Mouse (Mus musculus): ENCODE data around the gene 2700097O09Rik. TPM values are rescaled to one million over a fixed set of nuclear protein-coding genes. Genes with fewer than 3 reads are reported as not detected.

2700097O09Rik gene
- total and polyA plus RNA-seq, 3 experiments: 14.6 to 18.3 TPM; not detected in 1

DNA sequence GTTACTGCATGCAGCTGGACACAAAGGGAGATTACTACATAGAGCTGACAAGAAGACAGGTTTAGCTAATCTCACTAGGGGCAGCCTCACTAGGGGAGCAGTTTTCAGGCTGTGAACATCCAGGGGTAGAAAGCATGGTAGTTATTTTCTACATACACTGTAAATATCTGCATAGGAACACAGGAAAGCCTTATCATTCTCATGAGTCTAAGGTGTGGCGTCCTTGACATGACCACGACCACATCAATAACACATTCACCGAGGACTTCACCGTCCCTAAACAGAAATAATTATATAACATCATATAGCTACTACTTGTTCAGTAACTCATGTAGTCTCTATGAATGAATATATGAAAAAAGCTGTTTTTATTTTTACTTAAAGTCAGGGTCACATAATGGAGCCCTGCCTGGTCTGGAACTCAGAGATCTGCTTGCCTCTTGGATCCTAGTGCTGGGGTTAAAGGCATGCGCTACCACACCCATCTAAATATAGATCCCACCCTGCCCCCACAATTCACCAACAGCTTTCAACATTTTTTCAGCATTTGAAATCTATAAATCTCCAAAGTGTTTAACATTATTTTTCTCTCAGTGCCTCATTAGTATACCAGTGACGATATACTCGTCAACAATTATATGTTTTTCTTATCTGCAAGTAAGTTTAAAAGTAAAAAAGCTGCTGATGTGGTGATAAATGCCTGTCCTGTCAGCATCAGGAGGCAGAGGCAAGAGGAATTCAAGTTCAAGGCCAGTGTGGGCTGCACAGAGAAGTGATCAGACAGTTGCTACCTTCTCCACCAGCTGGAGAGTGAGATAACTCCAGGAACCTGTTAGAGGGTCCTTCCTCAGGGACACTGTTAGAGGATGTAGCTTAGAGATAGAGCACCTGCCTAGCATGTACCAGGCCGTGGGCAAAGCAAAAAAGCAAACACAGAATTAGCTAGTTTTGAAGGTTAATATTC lies 28.4 kb downstream of the 2700097O09Rik start:
- TF ChIP-seq BHLHE40 (IDR thresholded peaks at IDR 0.05; ENCODE audit: borderline replicate concordance, low read depth, low read length) (peak; percentile 34; the same call in 1 of the 2 replicates), RAD21 (IDR thresholded peaks at IDR 0.05; ENCODE audit: low read depth, low read length) (no peak), MEF2A (IDR thresholded peaks at IDR 0.05; ENCODE audit: extremely low read depth, insufficient replicate concordance, low read depth, low read length, poor library complexity, severe bottlenecking) (peak; percentile 87; the same call in 1 of the 2 replicates), TCF12 (IDR thresholded peaks at IDR 0.05; ENCODE audit: low read depth, low read length) (peak; percentile 99), POLR2A (IDR thresholded peaks at IDR 0.05; ENCODE audit: control insufficient read depth in 1 of 2, insufficient read depth in 1 of 2, low read depth in 1 of 2, low read length in 2 of 2, poor library complexity in 1 of 2) (no peak), KAT2A (conservative IDR thresholded peaks at IDR 0.05; ENCODE audit: low read depth, low read length) (0 out of 2 replicates have a peak, but pooled peaks have one; percentile 30), HCFC1 (IDR thresholded peaks at IDR 0.05; ENCODE audit: low read depth, low read length) (peak; percentile 44; the same call in 1 of the 2 replicates), EP300 (IDR thresholded peaks at IDR 0.05; ENCODE audit: low read depth in 1 of 2, low read length in 2 of 2) (peak; percentile 87 to 96), NRF1 (IDR thresholded peaks at IDR 0.05; ENCODE audit: insufficient read depth, low read depth, low read length, poor library complexity, severe bottlenecking) (0 out of 2 replicates have a peak, but pooled peaks have one; percentile 27), ZKSCAN1 (IDR thresholded peaks at IDR 0.05; ENCODE audit: low read depth, low read length) (peak; percentile 11; the same call in 1 of the 2 replicates), ZNF384 (IDR thresholded peaks at IDR 0.05; ENCODE audit: low read depth, low read length) (peak; percentile 72), MAFK (IDR thresholded peaks at IDR 0.05; ENCODE audit: borderline replicate concordance, low read depth, low read length) (0 out of 2 replicates have a peak, but pooled peaks have one; percentile 29), ZC3H11A (IDR thresholded peaks at IDR 0.05; ENCODE audit: low read depth, low read length) (no peak), GATA1 (IDR thresholded peaks at IDR 0.05; ENCODE audit: low read depth, low read length) (peak; percentile 95), ELF1 (IDR thresholded peaks at IDR 0.05; ENCODE audit: low read depth, low read length) (peak; percentile 23; the same call in 1 of the 2 replicates), JUND (IDR thresholded peaks at IDR 0.05; ENCODE audit: low read depth, low read length) (0 out of 2 replicates have a peak, but pooled peaks have one; percentile 25), CHD1 (IDR thresholded peaks at IDR 0.05; ENCODE audit: low read depth, low read length) (0 out of 2 replicates have a peak, but pooled peaks have one; percentile 68), SMC3 (IDR thresholded peaks at IDR 0.05; ENCODE audit: low read depth, low read length) (no peak; the same call in 1 of the 2 replicates), UBTF (IDR thresholded peaks at IDR 0.05; ENCODE audit: borderline replicate concordance, insufficient read depth, low read depth, low read length) (no peak), TBP (IDR thresholded peaks at IDR 0.05; ENCODE audit: low read depth, low read length) (0 out of 2 replicates have a peak, but pooled peaks have one; percentile 30), MXI1 (IDR thresholded peaks at IDR 0.05; ENCODE audit: low read depth, low read length) (peak; percentile 40; the same call in 1 of the 2 replicates), MAX (IDR thresholded peaks at IDR 0.05; ENCODE audit: low read length) (0 out of 2 replicates have a peak, but pooled peaks have one; percentile 4), ETS1 (IDR thresholded peaks at IDR 0.05; ENCODE audit: low read depth, low read length) (peak; percentile 96), POLR2AphosphoS5 (IDR thresholded peaks at IDR 0.05; ENCODE audit: borderline replicate concordance, low read depth, low read length) (no peak), CHD2 (IDR thresholded peaks at IDR 0.05; ENCODE audit: low read length) (peak; percentile 19; the same call in 1 of the 2 replicates), USF1 (IDR thresholded peaks at IDR 0.05; ENCODE audit: low read depth, low read length) (no peak), SIN3A (IDR thresholded peaks at IDR 0.05; ENCODE audit: low read length) (peak; percentile 72), TAL1 (IDR thresholded peaks at IDR 0.05; ENCODE audit: low read length) (peak; percentile 97), GABPA (IDR thresholded peaks at IDR 0.05; ENCODE audit: low read depth, low read length) (no peak), MYC (IDR thresholded peaks at IDR 0.05; ENCODE audit: low read depth, low read length) (peak; percentile 59; the same call in 1 of the 2 replicates), MYB (IDR thresholded peaks at IDR 0.05; ENCODE audit: low read depth, low read length) (peak; percentile 88), RCOR1 (IDR thresholded peaks at IDR 0.05; ENCODE audit: low read depth, low read length) (peak; percentile 46; the same call in 1 of the 2 replicates)
- Histone ChIP-seq H3K4me1 (ENCODE audit: control insufficient read depth in 1 of 2, insufficient read depth in 2 of 2, low read length in 2 of 2) (peaks cover 35 to 36% of the 10 kb centered on the region in 2 experiments), H3K9ac (ENCODE audit: control insufficient read depth, low read depth, low read length, poor library complexity, severe bottlenecking) (peak overlapping the region; percentile 45), H3K9me3 (replicated peaks; ENCODE audit: insufficient read depth, low read length) (no peaks in the 10 kb centered on the region), H3K4me3 (ENCODE audit: control insufficient read depth in 1 of 2, insufficient read depth in 1 of 2, low read depth in 2 of 2, low read length in 2 of 2) (peak overlapping the region in 1 of 2 experiments; percentile 31; a peak in 3 of 4 replicates), H3K27me3 (ENCODE audit: control insufficient read depth in 1 of 2, insufficient read depth in 2 of 2, low read length in 2 of 2) (no peaks in the 10 kb centered on the region), H3K36me3 (ENCODE audit: control insufficient read depth in 1 of 2, insufficient read depth in 2 of 2, low read length in 2 of 2) (peaks cover 0 to 48% of the 10 kb centered on the region in 2 experiments; a peak in 3 of 4 replicates), H3K27ac (ENCODE audit: control insufficient read depth, low read depth, low read length) (peak overlapping the region; percentile 82), H3K79me2 (ENCODE audit: control insufficient read depth, insufficient read depth, low read length, poor library complexity) (no peaks in the 10 kb centered on the region)
- DNase-seq (ENCODE audit: low read depth, low spot score): peak; percentile 90

All from MEL (cell line).